Mouse (Mus musculus) lung, embryonic 15.5 days (tissue): ENCODE results near the gene Ptprh. TPM values are rescaled to one million over a fixed set of nuclear protein-coding genes. Genes with fewer than 3 reads are reported as not detected.
A peak's percentile ranks its signal among the peaks of the same experiment; 100 is the strongest.

Source experiments
- ATAC-seq: fragments of 200-750 bp; cut with Nextera tagmentation; 2 replicates; pipeline ENCODE4 v1.8.0; 2017; ENCODE audit warnings: moderate number of reproducible peaks, borderline replicate concordance; ENCODE audit not compliant: low FRiP score, low TSS enrichment; ENCODE audit errors: extremely low read depth
- H3K27ac ChIP-seq: fragments of 300-500 bp; sonication (generic); 2 replicates; pipeline ENCODE4 v1.5.1; 2015; ENCODE audit warnings: moderate library complexity, mild to moderate bottlenecking, inconsistent platforms
- H3K27me3 ChIP-seq: fragments of 300-500 bp; sonication (generic); 2 replicates; pipeline ENCODE4 v1.6.1; 2015; ENCODE audit warnings: inconsistent platforms
- H3K36me3 ChIP-seq: fragments of 300-500 bp; sonication (generic); 2 replicates; pipeline ENCODE4 v1.6.1; 2015; ENCODE audit warnings: inconsistent platforms
- H3K4me1 ChIP-seq: fragments of 300-500 bp; sonication (generic); 2 replicates; pipeline ENCODE4 v1.6.1; 2015; ENCODE audit warnings: inconsistent platforms
- H3K4me2 ChIP-seq: fragments of 300-500 bp; sonication (generic); 2 replicates; pipeline ENCODE4 v1.6.1; 2015; ENCODE audit warnings: inconsistent platforms, mild to moderate bottlenecking, moderate library complexity
- H3K4me3 ChIP-seq: fragments of 300-500 bp; sonication (generic); 2 replicates; pipeline ENCODE4 v1.5.1; 2015; ENCODE audit warnings: mild to moderate bottlenecking, inconsistent platforms
- H3K9ac ChIP-seq: fragments of 300-500 bp; sonication (generic); 2 replicates; pipeline ENCODE4 v1.6.1; 2015; ENCODE audit warnings: inconsistent platforms
- H3K9me3 ChIP-seq: fragments of 300-500 bp; sonication (generic); 2 replicates; pipeline ENCODE4 v1.6.1; 2016; ENCODE audit warnings: inconsistent platforms
- WGBS: fragments of 180-500 bp; shearing (Covaris S2); methylation state at CpG from one replicate; pipeline ENCODE4 v1.1.7; 2015; 5-methylcytosine and 5-hydroxymethylcytosine counted together
- polyA plus RNA-seq: library from polyadenylated mRNA; unstranded; fragments of >200 nt; fragmentation: Nextera tagmentation; extraction: Ambion mirVana; gene quantifications from 2 replicates; pipeline ENCODE4 v1.2.1, GENCODE M21; 2015

Ptprh gene
- polyA plus RNA-seq, 1 experiment from 2014 or later = not detected

DNA sequence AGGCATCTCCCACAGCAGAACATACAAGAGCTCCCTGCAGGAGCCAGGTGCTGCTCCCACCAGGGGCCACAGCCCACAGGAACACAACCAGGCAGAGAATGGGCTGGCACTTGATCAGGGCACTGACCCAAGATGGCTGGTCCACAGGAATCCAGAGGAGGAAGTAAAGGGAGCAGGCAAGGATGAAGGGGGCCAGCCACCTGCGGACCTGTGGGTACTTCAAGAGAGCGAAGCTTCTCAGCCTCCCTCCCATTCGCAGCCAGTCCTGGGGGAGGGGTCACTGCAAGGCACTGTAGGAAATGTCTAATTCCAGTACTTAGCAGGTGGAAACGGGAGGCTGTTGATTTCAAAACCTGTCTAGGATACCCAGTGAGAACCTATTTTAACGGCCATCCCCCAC lies 25.7 kb upstream of the Ptprh start:
- no peaks in the 10 kb centered on the region for H3K9me3 ChIP-seq
- H3K4me3 ChIP-seq = no peak overlapping the region
- H3K36me3 ChIP-seq = peaks cover 47% of the 10 kb centered on the region
- no peaks in the 10 kb centered on the region for H3K4me1 ChIP-seq
- WGBS = 70% methylated on average over 5 of the region's 5 CpGs
- H3K27me3 ChIP-seq = no peaks in the 10 kb centered on the region
- H3K27ac ChIP-seq = no peak overlapping the region
- ATAC-seq = no peak
- no peak overlapping the region for H3K9ac ChIP-seq
- no peak overlapping the region for H3K4me2 ChIP-seq

DNA sequence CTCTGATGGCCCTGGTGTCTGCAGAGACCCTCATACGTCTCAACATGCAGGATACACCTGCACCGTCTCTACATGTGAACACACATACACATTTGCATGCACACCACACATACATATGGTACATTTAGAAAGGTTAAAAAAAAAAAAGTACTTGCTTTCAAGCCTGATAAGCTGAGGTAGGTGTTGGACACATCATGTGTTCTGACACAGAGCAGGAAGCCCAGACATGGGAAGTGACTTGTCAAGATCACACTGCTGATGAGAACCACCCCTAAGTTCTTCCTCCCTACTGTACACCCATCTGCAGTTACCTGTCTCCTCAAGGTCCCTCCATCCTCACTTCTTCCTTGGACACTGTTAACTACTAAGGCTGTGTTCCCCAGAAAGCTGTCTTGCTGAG lies 22.1 kb upstream of the Ptprh start:
- Histone ChIP-seq H3K4me3 (no peak overlapping the region), H3K9ac (no peak overlapping the region), H3K4me1 (no peaks in the 10 kb centered on the region), H3K9me3 (no peaks in the 10 kb centered on the region), H3K27ac (no peak overlapping the region), H3K4me2 (no peak overlapping the region), H3K27me3 (no peaks in the 10 kb centered on the region), H3K36me3 (peaks cover 16% of the 10 kb centered on the region; the same call in 1 of the 2 replicates)
- ATAC-seq = no peak
- WGBS = 84% methylated on average over 2 of the region's 2 CpGs

DNA sequence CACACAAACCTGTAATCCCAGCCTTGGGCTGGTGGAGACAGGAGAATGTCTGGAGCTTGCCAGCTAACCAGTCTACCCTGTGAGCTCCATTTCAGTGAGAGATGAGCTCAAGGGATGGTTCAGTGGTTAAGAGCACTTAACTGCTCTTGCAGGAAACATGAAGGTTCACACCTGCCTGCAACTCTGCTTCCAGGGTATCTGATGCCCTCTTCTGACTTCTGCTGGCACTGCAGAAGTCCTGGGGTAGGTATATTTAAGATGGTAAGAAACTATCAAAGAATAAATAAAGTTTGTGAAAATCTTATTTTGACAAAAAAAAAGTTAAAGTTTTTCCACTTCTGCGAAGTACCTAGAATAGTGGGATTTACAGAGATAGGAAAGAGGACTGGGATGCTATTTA lies 20.5 kb upstream of the Ptprh start:
- H3K4me2 ChIP-seq = no peak overlapping the region
- H3K9me3 ChIP-seq = no peaks in the 10 kb centered on the region
- no peaks in the 10 kb centered on the region for H3K27me3 ChIP-seq
- H3K36me3 ChIP-seq = peaks cover 10% of the 10 kb centered on the region; the same call in 1 of the 2 replicates
- WGBS = 29% methylated on average over 1 of the region's 1 CpGs
- ATAC-seq = no peak
- no peaks in the 10 kb centered on the region for H3K4me1 ChIP-seq
- no peak overlapping the region for H3K4me3 ChIP-seq
- H3K9ac ChIP-seq = no peak overlapping the region
- H3K27ac ChIP-seq = no peak overlapping the region

DNA sequence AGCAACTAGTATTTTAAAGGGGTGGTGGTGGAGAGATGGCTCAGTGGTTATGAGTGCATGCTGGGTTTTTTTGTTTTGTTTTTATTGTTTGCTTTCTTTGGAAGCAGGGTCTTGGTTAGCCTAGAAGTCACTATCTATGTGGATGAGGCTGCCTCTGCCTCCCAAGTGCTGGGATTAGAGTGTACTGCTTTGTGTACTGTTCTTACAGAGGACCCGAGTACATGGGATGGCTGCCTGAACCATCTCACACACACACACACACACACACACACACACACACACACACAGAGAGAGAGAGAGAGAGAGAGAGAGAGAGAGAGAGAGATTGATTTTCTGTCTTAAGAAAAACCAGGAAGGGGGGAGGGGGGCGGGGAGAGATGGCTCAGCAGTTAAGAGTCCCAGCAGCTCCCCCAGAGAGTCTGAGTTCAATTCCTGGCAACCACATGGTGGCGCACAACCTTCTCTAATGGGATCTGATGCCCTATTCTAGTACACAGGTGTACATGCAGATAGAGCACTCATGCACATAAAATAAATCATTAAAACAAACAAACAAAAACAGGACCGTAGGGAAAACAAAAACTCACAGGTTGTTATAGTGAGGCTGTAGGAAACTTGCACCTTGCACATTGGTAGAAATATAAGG lies 19.8 kb upstream of the Ptprh start:
- H3K9me3 ChIP-seq = no peaks in the 10 kb centered on the region
- no peaks in the 10 kb centered on the region for H3K27me3 ChIP-seq
- H3K9ac ChIP-seq = no peak overlapping the region
- no peaks in the 10 kb centered on the region for H3K4me1 ChIP-seq
- 23% methylated on average over 4 of the region's 4 CpGs for WGBS
- peaks cover 5% of the 10 kb centered on the region; the same call in 1 of the 2 replicates for H3K36me3 ChIP-seq
- H3K27ac ChIP-seq = no peak overlapping the region
- no peak overlapping the region for H3K4me2 ChIP-seq
- 0 out of 2 replicates have a peak, but pooled peaks have one; percentile 16 for ATAC-seq
- H3K4me3 ChIP-seq = no peak overlapping the region

DNA sequence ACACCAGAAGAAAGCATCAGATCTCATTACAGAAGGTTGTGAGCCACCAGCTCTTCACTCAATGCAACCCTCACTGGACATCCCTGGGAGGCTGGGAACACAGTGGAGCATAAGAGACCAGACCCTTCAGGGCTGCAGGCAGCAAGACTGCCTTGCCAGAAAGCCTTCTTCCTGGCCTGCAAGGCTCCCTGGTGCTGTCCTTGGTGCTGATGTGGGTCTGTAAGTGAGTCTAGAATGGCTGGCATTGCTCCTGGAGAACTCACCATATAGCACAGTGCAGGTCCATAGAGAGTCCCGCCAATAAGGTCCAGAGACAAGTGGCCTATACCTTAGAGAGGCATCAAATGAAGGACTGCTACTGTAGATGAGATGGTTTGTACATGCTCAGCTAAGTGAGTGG lies 16.1 kb upstream of the Ptprh start:
- H3K27ac ChIP-seq = no peak overlapping the region
- no peak overlapping the region for H3K4me3 ChIP-seq
- H3K27me3 ChIP-seq = no peaks in the 10 kb centered on the region
- no peaks in the 10 kb centered on the region for H3K4me1 ChIP-seq
- no peaks in the 10 kb centered on the region for H3K9me3 ChIP-seq
- no peak overlapping the region for H3K4me2 ChIP-seq
- 31% methylated on average over 1 of the region's 1 CpGs for WGBS
- no peak for ATAC-seq
- no peaks in the 10 kb centered on the region for H3K36me3 ChIP-seq
- no peak overlapping the region for H3K9ac ChIP-seq

DNA sequence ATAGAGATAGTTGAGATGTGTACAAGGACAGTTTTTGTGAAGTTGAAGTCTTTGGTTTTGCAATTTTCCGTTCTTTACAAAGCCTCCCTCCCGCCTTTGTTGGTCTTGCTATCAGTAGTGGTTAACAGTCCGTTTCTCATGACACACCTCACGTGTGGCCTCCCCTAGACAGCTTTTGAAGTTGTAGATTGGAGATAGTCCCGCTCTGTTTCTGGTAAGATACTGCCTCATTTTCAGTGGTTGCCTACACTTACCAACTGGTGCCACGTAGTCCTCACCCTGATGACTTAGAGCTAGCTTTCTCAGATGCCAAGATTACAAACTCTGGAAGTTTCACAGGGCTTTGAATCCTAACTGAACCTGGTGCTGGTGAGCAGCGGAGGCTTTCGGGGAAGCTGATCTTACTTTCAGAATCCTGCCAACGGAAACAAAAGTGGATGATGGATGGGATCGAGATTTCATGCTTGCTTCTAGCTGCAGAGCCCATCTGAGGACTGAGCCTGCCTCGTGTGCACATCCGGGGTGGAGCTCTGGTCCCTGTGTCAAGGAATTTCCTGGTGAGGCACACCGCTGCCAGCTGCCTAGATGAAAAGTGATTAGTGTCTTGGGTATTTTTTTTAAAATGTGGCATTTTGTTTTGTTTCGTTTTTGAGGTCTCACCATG lies 10.0 kb upstream of the Ptprh start:
- H3K27me3 ChIP-seq = no peaks in the 10 kb centered on the region
- no peak overlapping the region for H3K9ac ChIP-seq
- ATAC-seq = no peak
- H3K4me3 ChIP-seq = no peak overlapping the region
- H3K9me3 ChIP-seq = no peaks in the 10 kb centered on the region
- H3K4me2 ChIP-seq = no peak overlapping the region
- no peaks in the 10 kb centered on the region for H3K36me3 ChIP-seq
- H3K27ac ChIP-seq = no peak overlapping the region
- 51% methylated on average over 14 of the region's 14 CpGs for WGBS
- no peaks in the 10 kb centered on the region for H3K4me1 ChIP-seq

DNA sequence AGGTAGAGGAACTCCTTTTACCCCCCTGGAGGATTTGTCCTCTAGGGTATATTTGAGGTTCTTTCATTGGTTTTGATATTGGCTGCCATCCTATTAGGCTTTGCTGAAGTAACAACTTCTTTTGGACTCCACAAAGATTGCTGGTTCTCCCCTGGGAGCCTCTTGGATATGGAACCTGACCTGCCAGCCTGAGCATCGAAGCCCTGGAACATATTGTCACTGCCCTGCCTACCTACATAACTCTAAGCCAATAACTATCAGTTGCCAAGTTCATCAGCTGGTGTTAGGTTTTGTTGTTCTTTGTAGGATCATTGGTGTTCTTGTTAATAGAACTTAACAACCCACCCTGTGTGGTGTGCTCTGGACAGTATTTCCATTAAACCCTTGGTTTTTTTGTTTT lies 9.1 kb upstream of the Ptprh start:
- no peaks in the 10 kb centered on the region for H3K9me3 ChIP-seq
- no peak overlapping the region for H3K4me3 ChIP-seq
- 70% methylated on average over 1 of the region's 1 CpGs for WGBS
- H3K4me1 ChIP-seq = no peaks in the 10 kb centered on the region
- no peak overlapping the region for H3K4me2 ChIP-seq
- no peak overlapping the region for H3K27ac ChIP-seq
- no peak overlapping the region for H3K9ac ChIP-seq
- ATAC-seq = no peak
- H3K27me3 ChIP-seq = no peaks in the 10 kb centered on the region
- no peaks in the 10 kb centered on the region for H3K36me3 ChIP-seq

DNA sequence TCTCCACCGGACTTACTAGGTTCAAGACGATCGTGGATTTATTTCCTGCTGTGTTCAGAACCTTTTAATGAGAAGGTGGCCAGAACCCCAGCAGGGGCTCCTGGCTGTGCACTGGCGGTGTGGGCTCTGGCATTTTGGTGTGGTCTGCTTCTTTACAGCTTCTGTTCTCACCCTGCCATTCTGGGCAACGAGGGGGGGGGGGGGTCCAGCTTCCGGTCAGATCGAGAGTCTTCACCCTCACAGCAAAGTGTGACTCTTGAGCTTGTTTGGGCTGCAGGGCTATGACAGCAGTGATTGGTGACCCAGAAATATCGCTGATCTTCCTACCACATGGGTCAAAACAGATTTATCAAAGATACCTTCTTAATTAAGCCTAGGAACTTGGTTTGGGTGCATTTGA lies 8.5 kb upstream of the Ptprh start:
- Histone ChIP-seq H3K9ac (no peak overlapping the region), H3K27me3 (no peaks in the 10 kb centered on the region), H3K27ac (no peak overlapping the region), H3K4me3 (no peak overlapping the region), H3K36me3 (no peaks in the 10 kb centered on the region), H3K4me1 (no peaks in the 10 kb centered on the region), H3K4me2 (no peak overlapping the region), H3K9me3 (no peaks in the 10 kb centered on the region)
- no peak for ATAC-seq
- WGBS = 49% methylated on average over 8 of the region's 8 CpGs

DNA sequence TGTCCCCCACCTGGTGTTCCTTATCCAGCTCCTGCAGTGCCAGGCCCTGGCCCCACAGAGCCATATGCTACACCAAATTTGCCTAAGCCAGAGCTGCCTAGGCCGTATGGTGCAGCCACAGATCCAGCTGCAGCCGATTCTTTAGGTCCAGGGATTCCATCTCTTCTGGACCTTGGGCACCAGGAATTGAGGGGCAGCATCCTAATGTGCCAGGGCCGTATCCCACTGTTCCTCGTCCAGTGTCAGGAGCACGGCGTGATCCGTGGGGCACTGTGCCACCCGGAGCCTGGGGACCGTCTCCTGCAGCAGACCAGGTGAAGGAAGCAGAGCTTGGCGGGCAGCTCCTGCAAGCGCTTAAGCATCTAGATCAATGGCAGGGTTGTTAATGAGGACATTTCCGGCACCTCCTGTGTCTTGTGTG lies 8.1 kb upstream of the Ptprh start:
- H3K4me1 ChIP-seq = no peaks in the 10 kb centered on the region
- H3K36me3 ChIP-seq = no peaks in the 10 kb centered on the region
- WGBS = 74% methylated on average over 12 of the region's 12 CpGs
- no peaks in the 10 kb centered on the region for H3K27me3 ChIP-seq
- no peak overlapping the region for H3K9ac ChIP-seq
- H3K9me3 ChIP-seq = no peaks in the 10 kb centered on the region
- no peak for ATAC-seq
- H3K4me2 ChIP-seq = no peak overlapping the region
- no peak overlapping the region for H3K4me3 ChIP-seq
- H3K27ac ChIP-seq = no peak overlapping the region

DNA sequence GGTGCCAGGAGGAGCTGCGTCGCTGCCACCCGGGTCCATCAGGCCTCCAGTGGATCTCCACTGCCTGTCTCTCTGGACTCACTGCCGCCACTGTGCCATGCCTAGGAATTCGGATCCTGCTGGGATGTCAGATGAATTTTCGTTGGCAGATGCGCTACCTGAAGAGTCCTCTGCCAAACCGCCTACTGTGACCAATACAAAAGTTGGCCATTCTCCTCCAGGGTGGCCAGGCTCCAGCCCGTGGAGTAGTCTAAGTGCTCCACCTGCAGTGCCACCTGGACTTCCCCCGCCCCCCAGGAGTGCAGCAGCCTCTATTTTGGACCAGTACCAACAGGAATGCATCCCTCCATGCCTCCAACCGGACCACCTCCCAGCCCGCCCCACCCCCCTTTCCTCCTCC lies 7.7 kb upstream of the Ptprh start:
- WGBS = 74% methylated on average over 12 of the region's 12 CpGs

DNA sequence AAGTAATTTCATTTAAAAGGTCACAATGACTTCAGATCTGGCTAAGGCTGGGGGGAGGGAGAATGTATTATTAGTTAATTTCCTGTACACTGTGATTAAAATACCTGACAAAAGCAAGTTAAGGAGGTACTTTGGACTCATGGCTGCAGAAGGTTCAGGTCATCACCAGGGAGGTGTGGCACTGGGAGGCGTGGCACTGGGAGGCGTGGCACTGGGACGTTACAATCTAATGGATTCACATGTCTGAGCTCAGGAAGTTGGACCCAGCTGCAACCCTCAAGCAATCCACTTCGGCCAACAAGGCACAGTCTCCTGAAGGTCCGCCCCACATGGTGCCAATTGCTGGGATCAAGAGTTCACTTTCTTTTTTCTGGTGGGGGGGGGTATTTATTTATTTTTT lies 4.2 kb upstream of the Ptprh start:
- H3K4me3 ChIP-seq = no peak overlapping the region
- H3K9me3 ChIP-seq = no peaks in the 10 kb centered on the region
- H3K27me3 ChIP-seq = no peaks in the 10 kb centered on the region
- no peaks in the 10 kb centered on the region for H3K36me3 ChIP-seq
- 53% methylated on average over 5 of the region's 5 CpGs for WGBS
- H3K4me1 ChIP-seq = no peaks in the 10 kb centered on the region
- H3K9ac ChIP-seq = no peak overlapping the region
- no peak for ATAC-seq
- H3K27ac ChIP-seq = no peak overlapping the region
- H3K4me2 ChIP-seq = no peak overlapping the region

More for the DNA sequence above, 7.7 kb upstream of the Ptprh start:
- Histone ChIP-seq H3K4me2 (no peak overlapping the region), H3K4me3 (no peak overlapping the region), H3K4me1 (no peaks in the 10 kb centered on the region), H3K27me3 (no peaks in the 10 kb centered on the region), H3K9me3 (no peaks in the 10 kb centered on the region), H3K27ac (no peak overlapping the region), H3K36me3 (no peaks in the 10 kb centered on the region), H3K9ac (no peak overlapping the region)
- no peak for ATAC-seq

DNA sequence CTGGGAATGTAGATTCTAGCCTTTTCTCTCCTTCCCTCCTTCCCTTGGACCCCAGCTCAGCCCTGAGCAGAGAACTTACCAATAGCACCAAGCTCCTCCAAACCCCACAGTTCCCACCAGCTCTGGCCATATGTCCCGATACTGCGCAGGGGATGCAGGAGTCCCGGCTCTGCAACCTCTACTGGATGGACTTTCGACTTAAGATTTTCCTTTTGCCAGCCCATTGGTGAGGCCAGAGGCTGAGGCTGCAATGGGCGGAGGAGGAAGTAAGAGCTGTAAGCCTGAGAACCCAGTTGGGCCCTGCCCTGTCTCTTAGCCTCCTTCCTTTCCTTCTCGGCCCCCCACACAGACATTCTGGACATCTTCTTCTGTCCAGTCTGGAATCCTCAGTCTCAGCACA lies 872 bp downstream of the Ptprh start:
- Histone ChIP-seq H3K27me3 (no peaks in the 10 kb centered on the region), H3K4me1 (no peaks in the 10 kb centered on the region), H3K9ac (no peak overlapping the region), H3K36me3 (no peaks in the 10 kb centered on the region), H3K9me3 (no peaks in the 10 kb centered on the region), H3K27ac (no peak overlapping the region), H3K4me3 (no peak overlapping the region), H3K4me2 (no peak overlapping the region)
- ATAC-seq = no peak
- 77% methylated on average over 6 of the region's 6 CpGs for WGBS
